Mouse (Mus musculus) kidney, postnatal 0 days (tissue): ENCODE measurements around the gene Map2k1. TPM values are rescaled to one million over a fixed set of nuclear protein-coding genes. Genes with fewer than 3 reads are reported as not detected.
"Not testable (repeated sequence)": the region's sequence is repeated elsewhere in the genome, so short reads cannot be mapped to it uniquely, and the experiment has no call there.

Source experiments
- ATAC-seq: fragments of 200-750 bp; cut with Nextera tagmentation; replicated peaks from 2 replicates; pipeline ENCODE4 v1.8.0; 2017; ENCODE audit warnings: low read depth, moderate number of reproducible peaks, moderate TSS enrichment, moderate library complexity; ENCODE audit not compliant: low FRiP score
- DNase-seq: peaks from one replicate; pipeline ENCODE4 v3.0.0-alpha.2; 2016; ENCODE audit warnings: low spot score
- H3K27ac ChIP-seq: fragments of 300-500 bp; sonication (generic); 2 replicates; pipeline ENCODE4 v1.5.1; 2014; ENCODE audit warnings: mild to moderate bottlenecking
- H3K27me3 ChIP-seq: fragments of 300-500 bp; sonication (generic); 2 replicates; pipeline ENCODE4 v1.6.1; 2014; ENCODE audit warnings: low read length, mixed read lengths; ENCODE audit not compliant: insufficient read depth
- H3K36me3 ChIP-seq: fragments of 300-500 bp; sonication (generic); 2 replicates; pipeline ENCODE4 v1.6.1; 2014; ENCODE audit warnings: low read length, mixed read lengths; ENCODE audit not compliant: insufficient read depth
- H3K4me1 ChIP-seq: fragments of 300-500 bp; sonication (generic); replicated peaks from 2 replicates; pipeline ENCODE4 v1.6.1; 2014; ENCODE audit warnings: antibody characterized with exemption, low read length, mixed read lengths; ENCODE audit not compliant: insufficient read depth
- H3K4me2 ChIP-seq: fragments of 300-500 bp; sonication (generic); 2 replicates; pipeline ENCODE4 v1.6.1; 2014; ENCODE audit warnings: mild to moderate bottlenecking, low read length, moderate library complexity, mixed read lengths
- H3K4me3 ChIP-seq: fragments of 300-500 bp; sonication (generic); replicated peaks from 2 replicates; pipeline ENCODE4 v1.5.1; 2014; ENCODE audit warnings: low read depth, low read length
- H3K9ac ChIP-seq: fragments of 300-500 bp; sonication (generic); 2 replicates; pipeline ENCODE4 v1.6.1; 2014; ENCODE audit warnings: low read depth, low read length
- H3K9me3 ChIP-seq: fragments of 300-500 bp; sonication (generic); replicated peaks from 2 replicates; pipeline ENCODE4 v1.6.1; 2016; ENCODE audit warnings: low read length, inconsistent platforms, mixed read lengths
- CTCF ChIP-seq: IDR thresholded peaks from 2 replicates; pipeline ENCODE4 v1.5.1; 2016; ENCODE audit warnings: antibody characterized with exemption, low read depth, mild to moderate bottlenecking, moderate library complexity
- WGBS: fragments of 180-500 bp; shearing (Covaris S2); extraction: QIAGEN DNeasy Blood & Tissue Kit; methylation state at CpG from one replicate; pipeline ENCODE4 v1.1.7; 2014; 5-methylcytosine and 5-hydroxymethylcytosine counted together
- polyA plus RNA-seq: library from polyadenylated mRNA; unstranded; fragments of >200 nt; fragmentation: Nextera tagmentation; extraction: Ambion mirVana; gene quantifications from 2 replicates; pipeline ENCODE4 v1.2.1, GENCODE M21; 2015

Gene Map2k1
- polyA plus RNA-seq, 1 experiment from 2014 or later, result 81.6 TPM

DNA sequence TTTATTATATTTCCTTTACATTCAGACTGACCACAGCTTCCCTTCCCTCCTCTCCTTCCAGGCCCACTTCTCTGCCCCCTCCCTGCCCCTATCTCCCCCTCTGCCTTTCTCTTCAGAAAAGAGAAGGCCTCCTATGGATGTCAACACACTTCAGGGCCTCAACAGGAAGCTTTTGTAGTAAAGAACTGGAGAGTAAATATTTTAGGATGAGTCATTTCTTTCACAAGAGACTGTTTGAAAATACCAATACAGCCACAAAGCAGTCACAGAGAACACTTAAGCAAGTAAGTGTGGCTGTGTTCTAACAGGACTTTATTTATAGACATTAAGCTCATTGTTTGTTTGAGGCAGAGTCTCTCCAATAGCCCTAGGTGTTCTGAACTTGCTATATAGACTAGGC is 51.1 kb downstream of the Map2k1 start:
- TF ChIP-seq CTCF, result no peak
- Histone ChIP-seq H3K4me3 (no peak overlapping the region), H3K27me3 (no peaks in the 10 kb centered on the region), H3K9ac (no peak overlapping the region), H3K27ac (no peak overlapping the region), H3K4me2 (no peak overlapping the region), H3K4me1 (no peaks in the 10 kb centered on the region), H3K9me3 (no peaks in the 10 kb centered on the region), H3K36me3 (0 out of 2 replicates have a peak, but pooled peaks cover 2% of the 10 kb centered on the region)
- no peak for ATAC-seq
- no peak for DNase-seq

DNA sequence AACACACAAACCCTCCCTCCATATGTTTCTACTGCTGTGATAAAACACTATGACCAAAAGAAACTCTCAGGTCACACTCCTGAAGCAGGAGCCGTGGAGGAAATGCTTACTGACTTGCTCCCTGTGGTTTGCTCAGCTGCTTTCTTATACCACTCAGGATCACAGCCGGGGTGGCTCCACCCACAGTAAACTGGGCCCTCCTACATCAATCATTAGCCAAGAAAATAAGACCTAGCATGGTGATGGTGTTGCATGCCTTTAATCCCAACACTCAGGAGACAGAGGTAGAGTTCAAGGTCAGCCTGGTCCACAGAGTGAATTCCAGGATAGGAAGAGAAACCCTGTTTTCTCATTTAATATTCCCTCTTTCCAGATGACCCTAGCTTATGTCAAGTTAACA is 53.5 kb downstream of the Map2k1 start:
- 33% methylated on average over 2 of the region's 2 CpGs for WGBS
- no peak for ATAC-seq
- no peak for DNase-seq
- Histone ChIP-seq H3K9ac (no peak overlapping the region), H3K9me3 (no peaks in the 10 kb centered on the region), H3K4me3 (no peak overlapping the region), H3K4me1 (no peaks in the 10 kb centered on the region), H3K27me3 (no peaks in the 10 kb centered on the region), H3K4me2 (no peak overlapping the region), H3K36me3 (0 out of 2 replicates have a peak, but pooled peaks cover 2% of the 10 kb centered on the region), H3K27ac (no peak overlapping the region)
- no peak for TF ChIP-seq CTCF

DNA sequence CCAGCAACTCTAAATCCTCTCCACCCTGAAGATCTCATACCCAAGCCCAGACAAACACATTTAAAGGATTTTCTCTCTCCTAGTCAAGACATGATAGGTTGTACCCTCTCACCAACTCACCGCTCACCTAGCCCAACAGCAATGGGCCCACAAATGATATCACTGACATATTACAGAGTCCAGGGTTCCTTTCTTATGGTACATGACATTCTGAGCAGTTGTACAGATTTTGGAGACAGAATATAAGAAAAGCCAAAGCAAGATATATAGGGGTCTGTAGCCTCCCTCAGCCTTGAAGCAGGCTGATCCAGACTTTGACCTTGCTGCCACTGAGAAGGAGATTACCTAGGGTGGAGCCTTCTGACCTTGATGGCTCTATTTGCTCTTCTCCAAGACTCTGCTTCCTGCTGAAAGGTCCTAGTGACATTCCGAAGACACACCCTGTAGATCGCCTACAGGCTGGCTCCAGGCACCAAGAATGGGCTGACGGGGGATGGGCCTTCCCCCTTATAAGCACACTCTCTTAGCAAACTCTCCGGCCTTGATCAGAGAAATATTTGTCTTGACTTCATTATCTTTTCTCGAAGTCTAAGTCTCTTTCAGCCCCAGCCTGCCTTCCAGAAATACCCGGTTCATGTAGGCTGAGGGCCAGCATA is 54.5 kb downstream of the Map2k1 start:
- WGBS, result 92% methylated on average over 7 of the region's 7 CpGs
- not testable (repeated sequence) for H3K9ac ChIP-seq, H3K36me3 ChIP-seq, H3K4me2 ChIP-seq, H3K27me3 ChIP-seq, H3K4me1 ChIP-seq, H3K4me3 ChIP-seq, H3K9me3 ChIP-seq, DNase-seq, H3K27ac ChIP-seq, ATAC-seq

DNA sequence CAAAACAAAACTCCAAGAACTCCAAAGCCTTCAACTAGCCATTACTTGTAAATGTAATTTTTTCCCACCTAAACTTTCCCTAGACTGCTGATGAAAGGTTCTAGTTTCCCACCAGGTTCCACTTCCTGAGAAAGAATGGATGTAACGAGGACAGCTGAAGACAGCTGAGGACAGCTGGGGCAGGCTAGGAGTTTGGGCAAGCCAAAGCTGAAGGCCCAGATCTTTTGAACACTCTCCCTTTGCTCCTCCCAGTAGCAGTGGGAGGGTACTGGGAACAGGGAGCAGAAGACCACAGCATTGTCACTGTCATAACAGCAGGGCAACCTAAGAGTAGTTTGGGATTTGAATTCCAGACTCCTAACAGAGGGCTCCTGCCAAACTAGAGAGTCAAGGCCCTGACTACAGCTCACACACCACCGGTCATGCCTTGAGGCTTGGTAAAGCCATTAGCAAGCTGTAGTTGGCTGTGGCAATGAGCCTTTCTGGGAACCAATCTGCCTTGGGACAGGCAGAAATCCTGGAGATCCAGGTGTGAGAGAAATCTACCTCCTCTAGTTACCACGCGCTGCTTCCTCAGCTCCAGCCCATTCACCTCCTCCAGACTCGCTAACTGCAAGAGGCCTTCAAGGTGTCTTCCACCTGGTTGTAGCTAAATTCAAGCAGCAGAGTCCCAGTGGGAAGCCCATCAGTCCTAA is 55.2 kb downstream of the Map2k1 start:
- no peak for ATAC-seq
- Histone ChIP-seq H3K27me3 (no peaks in the 10 kb centered on the region), H3K4me1 (no peaks in the 10 kb centered on the region), H3K4me2 (no peak overlapping the region), H3K27ac (no peak overlapping the region), H3K9me3 (no peaks in the 10 kb centered on the region), H3K36me3 (peaks cover 4% of the 10 kb centered on the region), H3K9ac (no peak overlapping the region), H3K4me3 (no peak overlapping the region)
- 95% methylated on average over 5 of the region's 5 CpGs for WGBS
- TF ChIP-seq CTCF, result no peak
- DNase-seq, result no peak

DNA sequence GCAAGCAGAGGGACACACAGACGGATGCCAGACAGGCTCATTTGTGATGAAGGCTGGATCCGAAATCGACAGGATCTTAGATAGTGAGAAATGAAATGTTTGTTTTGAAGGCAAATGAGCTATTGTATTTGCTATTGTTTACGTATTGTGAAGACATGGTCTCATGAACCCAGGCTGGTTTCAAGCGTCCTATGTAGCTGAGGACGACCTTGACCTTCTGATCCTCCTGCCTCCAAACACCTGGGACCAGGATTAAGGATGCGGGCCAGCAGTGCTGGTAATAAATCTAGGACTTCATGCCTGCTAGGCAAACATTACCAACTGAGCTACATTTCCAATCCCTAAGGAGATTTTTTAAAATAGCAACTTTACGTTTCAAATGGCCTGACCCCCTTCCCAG is 55.9 kb downstream of the Map2k1 start:
- Histone ChIP-seq H3K27ac (no peak overlapping the region), H3K27me3 (no peaks in the 10 kb centered on the region), H3K4me3 (no peak overlapping the region), H3K9ac (no peak overlapping the region), H3K9me3 (no peaks in the 10 kb centered on the region), H3K36me3 (peaks cover 11% of the 10 kb centered on the region), H3K4me1 (no peaks in the 10 kb centered on the region), H3K4me2 (no peak overlapping the region)
- DNase-seq, result no peak
- ATAC-seq, result no peak
- WGBS, result 72% methylated on average over 8 of the region's 8 CpGs
- TF ChIP-seq CTCF, result no peak

DNA sequence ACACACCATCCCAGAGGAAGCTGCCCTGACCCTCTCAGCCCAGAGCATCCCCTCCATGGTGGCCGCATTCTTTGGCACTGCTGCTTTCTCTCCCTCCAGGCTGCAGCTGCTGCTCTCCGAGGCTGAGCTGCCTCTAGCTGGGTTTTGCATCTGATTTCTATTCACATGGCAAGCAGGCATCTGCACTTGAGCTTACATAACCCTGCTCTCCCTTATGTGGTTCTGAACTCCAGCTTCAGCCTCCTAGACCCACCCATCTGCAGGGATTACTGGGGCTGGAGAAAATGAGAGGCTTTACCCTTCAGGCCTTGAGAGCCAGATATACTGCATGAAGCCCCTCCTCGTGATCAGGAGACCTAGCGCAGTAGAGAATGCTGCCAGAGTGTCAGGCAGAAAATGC is 57.9 kb downstream of the Map2k1 start:
- DNase-seq (no peak), ATAC-seq (no peak)
- H3K27ac ChIP-seq, result no peak overlapping the region
- H3K9ac ChIP-seq, result no peak overlapping the region
- H3K36me3 ChIP-seq, result peaks cover 22% of the 10 kb centered on the region
- no peak for TF ChIP-seq CTCF
- H3K4me1 ChIP-seq, result no peaks in the 10 kb centered on the region
- no peak overlapping the region for H3K4me2 ChIP-seq
- H3K4me3 ChIP-seq, result no peak overlapping the region
- H3K27me3 ChIP-seq, result no peaks in the 10 kb centered on the region
- 79% methylated on average over 4 of the region's 4 CpGs for WGBS
- H3K9me3 ChIP-seq, result no peaks in the 10 kb centered on the region
